Mouse (Mus musculus): ENCODE data around the gene Tbc1d7. TPM values are rescaled to one million over a fixed set of nuclear protein-coding genes. Genes with fewer than 3 reads are reported as not detected.

Tbc1d7 gene
- 10 to 100 TPM; 33.0 to 34.5 TPM for total RNA-seq (2021)

DNA sequence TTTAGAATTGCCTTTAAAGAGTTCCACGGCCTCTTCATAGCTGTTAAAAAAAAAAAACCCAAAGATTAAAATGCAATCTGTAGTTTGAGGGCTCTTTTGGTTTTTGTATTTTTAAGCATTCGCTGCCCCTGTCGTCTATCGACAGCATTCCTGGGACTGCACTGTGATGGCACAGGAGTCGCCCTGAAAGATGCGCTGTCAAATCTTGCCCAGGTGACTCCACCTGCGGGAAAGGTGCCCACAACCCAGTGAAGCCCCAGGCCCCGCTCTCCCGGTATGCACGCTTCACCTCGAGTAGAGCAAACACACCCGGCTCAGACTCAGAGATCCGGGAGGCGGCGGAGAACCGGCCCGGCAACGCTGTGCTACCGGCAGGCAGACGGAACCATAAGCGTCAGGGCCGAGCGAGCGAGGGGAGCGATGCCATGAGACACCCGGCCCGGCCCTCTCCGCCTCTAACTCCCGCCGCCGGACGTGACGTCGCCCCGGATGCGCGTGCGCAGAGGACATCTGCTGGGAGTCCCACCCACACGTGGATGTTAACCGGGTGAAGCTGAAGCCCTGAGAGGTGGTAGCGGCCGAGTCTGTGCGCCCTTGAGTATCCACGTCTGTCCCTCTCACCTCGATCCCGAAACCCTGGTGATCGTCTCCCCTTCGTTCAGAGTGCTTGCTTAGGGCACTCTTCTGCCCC is at the start of gene Tbc1d7:
TSS of gene Tbc1d7 (minus strand) at position 482 of the 691 bp plus-strand sequence.
- DNase-seq (ENCODE audit: low spot score in 2 of 2): peak; percentile 97 to 98
- intact Hi-C loops (cut with DNase I): loop anchor here (1.0 to 10.0 kb wide), 2 partner anchors 227 to 374 kb away; partner anchors contain the start of gene Nol7

DNA sequence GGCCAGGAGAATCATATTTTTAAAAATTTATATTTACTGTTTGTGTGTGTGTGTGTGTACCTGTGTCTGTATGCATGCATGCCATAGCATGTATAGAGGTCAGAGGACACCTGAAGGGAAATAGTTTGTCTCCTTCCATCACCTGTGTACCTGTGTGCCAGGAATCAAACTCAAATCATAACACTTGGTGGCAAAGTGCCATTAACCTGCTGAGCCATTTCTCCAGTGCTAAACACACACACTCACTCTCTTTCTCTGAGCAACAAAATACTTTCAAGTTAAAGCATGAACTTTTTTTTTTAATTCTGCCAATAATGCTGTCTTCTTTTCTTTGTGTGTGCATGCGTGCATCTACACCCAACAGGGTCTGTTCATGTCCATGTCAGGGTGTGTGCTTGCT is 49.3 kb upstream of the Tbc1d7 start:
- intact Hi-C loops (cut with DNase I): no loop called here

DNA sequence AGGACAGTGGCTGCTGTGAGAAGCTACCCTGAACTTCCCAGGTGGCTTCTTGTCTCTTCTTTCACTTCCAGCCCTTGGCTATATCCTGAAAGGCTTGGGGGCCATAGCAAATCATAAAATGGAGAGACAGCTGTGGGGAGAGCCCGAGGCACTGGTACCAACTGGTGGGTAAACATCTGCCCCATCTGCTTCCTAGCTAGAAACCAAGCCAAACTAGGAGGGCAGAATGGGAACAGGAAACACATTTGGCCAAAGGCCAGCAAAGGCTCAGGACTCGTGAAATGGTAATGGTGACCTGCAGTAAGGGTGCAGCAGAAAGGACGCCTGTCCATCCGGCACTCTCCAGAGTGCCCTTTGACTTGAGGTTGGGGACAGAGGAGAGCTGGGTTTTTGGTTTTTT is 47.5 kb upstream of the Tbc1d7 start:
- DNase-seq (ENCODE audit: low spot score in 2 of 2): no peak
- intact Hi-C loops (cut with DNase I): no loop called here

More for the DNA sequence above, 49.3 kb upstream of the Tbc1d7 start:
- no peak for DNase-seq (ENCODE audit: low spot score in 2 of 2)

DNA sequence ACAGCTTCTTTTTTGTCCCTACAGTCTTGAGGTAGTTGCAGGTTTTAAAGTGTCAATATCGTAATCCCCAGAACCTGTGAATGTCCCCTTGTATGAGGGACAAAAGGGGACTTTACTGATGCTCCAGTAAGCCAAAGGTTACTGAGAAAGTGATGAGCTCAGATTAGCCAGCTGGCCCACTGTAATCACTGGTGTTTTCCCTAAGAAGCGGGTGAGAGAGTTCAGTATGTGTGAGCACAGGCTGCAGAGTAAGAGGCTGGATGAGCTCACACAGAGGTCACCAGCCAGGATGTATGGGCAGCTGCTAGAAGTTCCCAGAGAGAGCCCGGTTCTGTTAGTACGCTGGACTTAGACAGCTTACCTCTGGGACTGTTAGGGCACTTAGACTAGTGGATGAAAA is 47.0 kb upstream of the Tbc1d7 start:
- no peak for DNase-seq (ENCODE audit: low spot score in 2 of 2)
- intact Hi-C loops (cut with DNase I): no loop called here

DNA sequence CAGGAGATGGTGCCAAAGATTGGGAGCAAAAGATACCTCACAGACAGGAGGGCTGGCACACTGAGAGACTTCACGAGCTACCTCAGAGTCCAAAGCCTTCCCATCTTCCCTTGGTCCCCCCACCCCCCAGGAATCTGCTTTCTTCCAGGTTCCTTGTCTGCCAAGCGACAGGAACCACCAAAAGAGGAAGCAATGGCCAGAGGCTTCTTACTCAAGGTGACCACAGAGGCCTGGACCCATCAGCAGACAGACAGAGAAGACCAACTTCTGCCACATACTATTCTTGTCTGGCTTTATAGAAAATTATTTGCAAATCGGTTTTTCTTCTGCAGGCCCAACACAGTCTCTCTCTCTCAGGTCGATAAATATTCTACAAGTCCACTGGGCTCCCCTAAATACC is 46.4 kb upstream of the Tbc1d7 start:
- DNase-seq (ENCODE audit: low spot score in 2 of 2): no peak
- intact Hi-C loops (cut with DNase I): no loop called here

DNA sequence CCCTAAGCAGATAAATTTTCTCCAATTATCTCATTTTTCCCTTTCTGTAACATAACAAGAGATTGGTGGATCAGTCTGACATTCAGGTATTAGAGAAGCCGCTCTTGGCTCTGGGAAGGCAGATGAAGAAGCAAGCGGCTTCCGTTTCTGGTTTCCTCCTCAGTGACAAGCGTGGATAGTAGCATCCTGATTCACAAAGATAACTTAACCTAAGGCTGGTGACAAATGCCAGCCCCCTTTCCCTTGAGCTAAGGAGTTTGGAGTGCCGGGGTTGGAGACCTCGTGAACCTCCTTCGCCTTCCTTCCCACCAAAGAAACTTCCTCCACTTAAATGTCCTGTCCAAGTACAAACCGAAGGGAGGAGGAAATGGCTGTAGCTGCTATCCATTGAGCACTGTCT is 45.8 kb upstream of the Tbc1d7 start:
- DNase-seq (ENCODE audit: low spot score in 2 of 2): no peak
- intact Hi-C loops (cut with DNase I): no loop called here

DNA sequence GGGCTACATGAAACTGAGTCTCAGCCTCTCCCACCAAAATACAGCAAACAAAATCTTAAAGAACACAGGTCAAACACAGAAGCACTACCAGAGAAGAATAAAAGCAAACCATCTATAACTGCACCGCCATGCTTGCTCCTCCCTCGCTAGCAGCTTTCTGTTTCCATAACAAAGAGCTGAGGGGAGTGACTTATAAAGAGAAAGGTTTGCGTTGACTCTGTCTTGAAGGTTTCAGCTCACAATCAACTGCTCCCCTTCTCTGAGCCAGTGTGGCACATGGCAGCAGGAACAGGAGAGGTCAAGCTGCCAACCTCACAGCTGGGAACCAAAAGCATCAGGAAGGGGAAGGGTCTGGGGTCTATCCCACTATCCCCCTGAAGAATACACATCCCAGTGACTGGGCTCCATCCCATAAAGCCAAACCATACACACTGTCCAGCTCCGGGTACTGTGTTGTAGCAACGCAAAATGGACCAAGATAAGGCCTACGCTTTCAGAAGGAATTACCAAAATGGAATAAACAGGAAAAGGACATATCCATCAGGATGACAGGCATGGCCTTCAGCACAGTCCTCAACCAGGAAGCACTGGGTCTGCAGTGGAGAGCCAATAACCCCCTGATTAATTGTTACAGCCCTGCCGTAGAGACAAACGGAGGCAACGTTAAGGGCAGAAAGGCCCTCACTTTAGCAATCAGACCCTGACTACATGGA is 44.8 kb upstream of the Tbc1d7 start:
- intact Hi-C loops (cut with DNase I): no loop called here
- no peak for DNase-seq (ENCODE audit: low spot score in 2 of 2)

DNA sequence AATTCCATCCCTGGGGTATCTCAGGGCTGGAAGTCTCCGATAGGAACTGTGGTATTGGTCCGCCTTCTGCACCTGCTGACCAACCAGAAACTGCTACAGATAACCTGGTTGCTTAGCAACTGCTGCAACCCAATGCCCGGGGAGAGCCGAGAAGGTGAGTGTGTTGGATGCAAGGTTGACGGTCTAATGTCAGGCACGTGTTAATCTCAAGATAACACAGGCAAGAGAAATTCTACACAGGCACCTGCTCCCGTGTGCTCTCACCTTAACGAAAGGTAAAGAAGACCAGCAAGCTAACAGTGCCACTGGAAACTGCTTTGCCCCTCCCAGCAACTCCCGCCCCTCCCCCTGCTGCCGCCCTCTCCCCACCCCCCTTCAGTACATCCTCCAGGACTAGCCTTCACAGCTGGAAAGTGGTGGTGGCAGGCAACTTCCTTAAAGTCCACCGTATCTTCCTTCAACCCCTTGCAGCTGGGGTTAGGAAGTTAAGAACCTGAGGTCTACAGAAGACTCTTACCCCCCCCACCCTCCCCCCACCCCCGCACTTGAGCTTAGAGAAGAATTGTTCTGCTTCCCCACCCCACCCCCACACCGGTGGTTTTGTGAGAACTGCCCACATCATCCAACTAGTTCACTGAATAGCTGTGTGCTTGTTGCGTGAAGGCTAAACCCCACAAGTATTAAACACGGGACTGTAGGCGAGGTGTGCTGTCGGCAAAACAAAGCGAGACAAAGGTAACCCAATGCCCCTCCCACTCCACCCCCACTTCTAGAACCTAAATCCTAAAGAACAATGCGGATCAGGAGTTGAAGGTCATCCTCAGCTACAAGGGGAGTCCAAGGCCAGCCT is 44.1 kb upstream of the Tbc1d7 start:
- intact Hi-C loops (cut with DNase I): no loop called here

DNA sequence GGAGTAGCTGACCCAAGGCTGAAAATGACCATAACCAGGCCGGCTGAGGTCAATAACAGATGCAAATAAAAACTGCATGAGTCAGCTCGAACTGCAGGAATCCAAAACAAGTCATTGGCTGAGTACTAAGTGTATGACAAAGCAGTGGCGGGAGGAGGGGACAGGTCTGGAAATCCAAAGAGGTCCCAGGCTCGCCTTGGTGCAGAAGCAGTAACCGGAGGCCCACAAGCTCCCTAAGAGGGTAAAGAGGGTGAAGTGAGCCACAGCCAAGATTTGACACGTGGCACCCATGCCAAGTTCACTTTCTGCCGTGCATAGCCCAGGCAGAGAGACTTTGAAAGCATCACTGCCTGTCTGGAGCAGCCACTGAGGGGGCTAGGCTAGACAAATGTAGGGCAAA is 41.0 kb upstream of the Tbc1d7 start:
- intact Hi-C loops (cut with DNase I): no loop called here
- DNase-seq (ENCODE audit: low spot score in 2 of 2): no peak

More for the DNA sequence above, 44.1 kb upstream of the Tbc1d7 start:
- no peak for DNase-seq (ENCODE audit: low spot score in 2 of 2)

DNA sequence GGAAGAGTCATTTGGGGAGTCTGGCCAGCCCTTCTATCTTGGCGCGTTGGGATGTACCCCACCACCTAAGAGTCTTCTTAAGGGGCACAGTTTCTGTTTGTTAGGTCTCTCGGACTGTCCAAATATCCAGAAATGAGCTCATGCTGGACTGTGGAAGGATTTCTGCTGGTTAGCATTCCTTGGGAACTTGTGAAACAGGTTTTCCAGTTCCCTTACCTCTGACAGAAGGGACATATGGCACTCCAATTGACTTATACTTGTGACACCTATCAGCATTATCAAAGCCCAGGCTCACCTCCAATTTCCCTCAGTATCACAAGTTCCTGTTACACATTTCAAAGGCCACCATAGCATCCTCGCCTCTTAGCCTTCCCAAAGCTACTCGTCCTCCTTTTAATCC is 39.7 kb upstream of the Tbc1d7 start:
- no peak for DNase-seq (ENCODE audit: low spot score in 2 of 2)
- intact Hi-C loops (cut with DNase I): no loop called here

DNA sequence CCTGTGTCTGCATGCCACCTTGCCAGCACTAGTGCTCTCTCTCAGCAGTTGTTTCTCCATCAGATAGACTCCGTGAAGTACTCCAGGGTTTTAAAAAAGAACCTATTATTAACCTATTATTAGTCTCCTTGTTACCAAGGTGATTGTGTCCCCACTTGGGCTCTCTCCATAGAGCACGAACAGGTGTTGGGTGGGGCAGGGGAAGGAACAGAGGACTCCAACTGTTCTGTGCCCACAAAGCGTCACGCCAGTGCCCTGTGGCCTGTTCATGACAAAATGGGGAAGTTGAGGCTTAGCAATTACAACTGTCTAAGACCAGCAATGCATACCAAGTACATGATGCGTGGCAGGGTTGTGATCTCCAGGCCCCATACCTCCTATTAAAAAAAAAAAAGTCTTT is 38.3 kb upstream of the Tbc1d7 start:
- intact Hi-C loops (cut with DNase I): no loop called here
- DNase-seq (ENCODE audit: low spot score in 2 of 2): no peak

DNA sequence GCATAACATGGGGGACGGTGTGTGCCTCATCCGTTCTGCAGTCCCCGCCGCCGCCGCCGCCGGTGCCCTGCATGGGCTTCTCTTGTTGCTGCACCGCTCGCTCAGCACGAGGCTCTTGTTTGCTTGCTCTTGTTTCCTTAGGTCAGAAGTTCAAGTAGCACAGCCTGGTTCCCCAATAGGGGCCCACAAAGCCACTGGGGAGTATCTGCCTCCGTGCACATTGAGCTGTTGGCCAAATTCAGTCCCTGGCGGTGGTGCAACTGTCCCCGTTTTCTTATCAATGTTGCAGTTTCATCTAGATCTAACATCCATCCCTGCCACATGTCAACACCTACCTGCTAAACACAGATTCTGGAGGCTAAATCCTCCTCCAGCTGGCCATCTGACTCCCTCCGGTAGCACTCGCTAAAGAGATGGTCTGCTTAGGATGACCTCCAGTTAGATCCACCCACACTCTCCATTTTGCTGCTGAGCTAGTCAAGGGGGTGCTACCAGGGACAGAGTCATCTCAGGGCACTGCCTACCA is 37.7 kb upstream of the Tbc1d7 start:
- DNase-seq (ENCODE audit: low spot score in 2 of 2): peak in 1 of 2 experiments; percentile 62
- intact Hi-C loops (cut with DNase I): no loop called here

DNA sequence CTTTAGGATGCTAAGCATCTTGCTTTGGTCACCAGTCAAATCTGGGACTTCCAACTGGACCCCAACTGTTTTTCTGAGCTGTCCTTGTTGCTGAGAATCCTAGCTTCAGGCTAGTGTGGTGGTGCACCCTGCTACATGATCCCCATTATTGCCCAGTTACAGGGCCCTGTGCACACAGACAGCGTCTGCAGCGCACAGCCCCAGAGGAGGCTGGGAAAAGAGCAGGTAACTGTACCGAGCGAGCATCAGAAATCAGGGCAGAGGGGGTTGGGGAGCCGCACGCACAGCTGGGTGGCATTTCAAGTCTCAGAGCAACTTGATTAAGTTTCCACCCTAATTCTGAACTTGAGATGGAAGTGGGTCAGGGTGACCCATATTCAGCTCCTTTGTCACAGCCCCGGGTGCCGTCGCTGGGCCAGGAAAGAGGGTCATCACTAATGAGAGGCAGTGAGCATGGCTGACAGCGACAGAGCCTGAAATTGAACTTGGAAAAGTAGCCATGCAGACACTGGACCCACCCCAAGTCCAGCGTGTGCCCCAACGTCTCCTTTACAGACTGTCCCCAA is 34.9 kb upstream of the Tbc1d7 start:
- DNase-seq (ENCODE audit: low spot score in 2 of 2): no peak
- intact Hi-C loops (cut with DNase I): no loop called here

DNA sequence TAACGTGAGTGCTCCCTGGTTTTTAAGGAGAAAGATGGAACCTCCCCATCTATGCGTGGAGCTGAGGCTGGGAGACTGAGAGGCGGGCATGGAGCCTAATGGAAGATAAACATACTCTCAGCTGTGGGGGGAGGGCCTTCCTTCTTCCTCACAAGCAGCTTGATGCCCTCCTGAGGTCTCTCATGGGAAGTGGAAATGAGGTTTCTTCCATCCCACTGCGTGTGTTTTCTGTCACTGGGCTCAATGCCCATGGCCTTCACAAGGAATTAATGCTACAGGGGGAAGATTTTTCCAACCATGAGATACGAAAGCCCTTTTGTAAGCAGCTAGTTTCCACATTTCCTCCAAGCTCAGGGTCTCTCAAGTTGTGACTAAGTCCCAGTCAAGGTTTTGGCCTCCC is 32.3 kb upstream of the Tbc1d7 start:
- intact Hi-C loops (cut with DNase I): loop anchor here (5.0 kb wide), 1 partner anchor 99 kb away; the partner anchor contains the start of gene Gfod1
- DNase-seq (ENCODE audit: low spot score in 2 of 2): no peak

DNA sequence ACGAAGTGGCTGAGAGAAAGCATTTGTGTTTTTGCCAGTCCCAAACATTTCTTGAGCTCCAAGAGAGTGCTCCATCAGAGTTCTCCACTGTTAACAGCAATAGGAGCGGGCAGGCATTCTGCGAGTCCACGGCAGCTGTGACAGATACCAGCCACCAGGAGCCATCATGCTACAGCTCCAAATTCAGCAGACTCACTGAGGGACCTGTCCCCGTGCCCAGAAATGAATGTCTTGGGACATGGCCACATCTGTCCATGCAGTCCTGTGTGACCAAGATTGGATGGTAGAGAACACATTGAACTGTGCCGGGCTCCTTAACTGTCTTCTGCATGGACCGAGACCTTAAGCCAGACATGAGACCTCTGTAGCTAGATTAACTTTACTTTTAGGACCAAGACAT is 31.9 kb upstream of the Tbc1d7 start:
- intact Hi-C loops (cut with DNase I): loop anchor here (5.0 kb wide), 1 partner anchor 99 kb away; the partner anchor contains the start of gene Gfod1
- DNase-seq (ENCODE audit: low spot score in 2 of 2): no peak

DNA sequence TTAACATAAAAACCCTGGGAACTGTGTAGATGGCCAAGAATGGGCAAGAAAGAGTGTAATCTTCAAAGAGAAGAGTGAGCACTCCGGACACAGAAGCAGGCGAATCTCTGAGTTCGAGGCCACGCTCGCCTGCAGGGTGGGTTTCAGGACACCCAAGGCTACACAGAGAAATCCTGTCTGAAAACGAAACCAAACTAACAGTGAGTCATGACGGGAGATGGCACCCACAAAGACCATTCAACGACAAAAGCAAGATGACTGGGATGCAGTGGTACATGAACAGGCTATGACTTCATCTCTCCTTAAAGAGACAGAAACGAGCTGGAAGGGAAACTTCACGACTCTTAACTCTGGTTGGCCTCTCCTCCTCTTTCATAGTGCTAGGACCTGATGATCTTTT is 31.1 kb upstream of the Tbc1d7 start:
- intact Hi-C loops (cut with DNase I): loop anchor here (5.0 kb wide), 1 partner anchor 100 kb away; the partner anchor contains the start of gene Gfod1
- DNase-seq (ENCODE audit: low spot score in 2 of 2): no peak

DNA sequence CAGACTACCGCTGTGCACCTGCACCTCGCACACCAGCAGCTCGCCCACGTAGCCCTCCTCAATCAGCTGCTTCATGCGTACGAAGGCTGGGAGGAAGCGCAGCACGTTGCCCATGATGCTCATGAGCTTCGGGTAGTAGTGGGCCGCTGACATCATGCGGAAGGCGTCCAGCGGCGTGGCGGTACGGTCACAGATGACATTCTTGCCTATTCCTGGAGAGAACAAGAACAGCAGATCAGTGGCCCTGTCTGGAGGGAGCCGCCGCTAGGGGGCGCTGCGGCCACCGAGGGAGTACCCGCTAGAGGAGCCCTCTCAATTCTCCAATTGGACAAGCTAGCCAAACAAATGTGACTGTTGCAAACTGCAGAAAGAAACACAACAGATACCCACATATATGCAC is 29.7 kb upstream of the Tbc1d7 start:
- intact Hi-C loops (cut with DNase I): loop anchor here (5.0 kb wide), 1 partner anchor 101 kb away; the partner anchor contains the start of gene Gfod1
- DNase-seq (ENCODE audit: low spot score in 2 of 2): peak in 1 of 2 experiments; percentile 41

DNA sequence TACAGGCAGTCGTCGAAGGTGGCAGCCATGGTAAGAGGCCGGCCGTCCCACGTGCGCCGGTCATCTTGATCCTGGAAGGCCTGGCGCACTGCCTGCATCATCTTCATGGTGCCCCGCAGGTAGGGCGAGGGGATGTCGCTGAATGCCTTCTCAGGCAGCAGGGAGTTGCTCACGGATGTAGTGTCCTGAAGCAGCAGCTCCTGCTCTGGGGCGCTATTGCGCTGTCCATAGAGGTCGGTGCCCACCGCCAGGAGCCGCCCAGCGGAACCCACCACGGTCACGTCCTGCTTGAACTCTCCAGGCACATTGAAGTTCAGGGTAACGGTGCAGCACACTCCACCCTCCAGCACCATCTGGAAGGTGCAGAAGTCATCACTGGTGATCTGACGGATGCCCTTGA is 29.2 kb upstream of the Tbc1d7 start:
- DNase-seq (ENCODE audit: low spot score in 2 of 2): no peak
- intact Hi-C loops (cut with DNase I): loop anchor here (5.0 kb wide), 1 partner anchor 102 kb away; the partner anchor contains the start of gene Gfod1

DNA sequence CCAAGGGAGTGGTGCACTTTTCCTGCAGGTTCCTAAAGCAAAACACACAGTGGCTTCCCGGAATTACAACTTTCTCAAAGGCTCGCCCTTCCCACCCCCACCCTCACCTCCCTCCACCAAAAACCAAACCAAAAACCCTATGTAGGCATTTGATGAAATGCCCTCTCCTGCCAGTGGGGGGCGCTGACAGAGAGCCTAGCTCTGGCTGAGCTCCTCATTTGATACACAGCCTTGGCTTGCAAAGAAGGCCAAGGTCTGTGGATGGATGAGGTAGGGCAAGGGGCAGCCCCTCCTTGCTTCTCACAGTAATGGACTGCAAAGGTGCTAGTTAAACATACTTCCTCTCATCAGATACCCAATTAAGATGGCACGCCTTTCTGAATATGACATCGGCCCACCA is 28.4 kb upstream of the Tbc1d7 start:
- DNase-seq (ENCODE audit: low spot score in 2 of 2): peak in 1 of 2 experiments; percentile 36
- intact Hi-C loops (cut with DNase I): loop anchor here (5.0 kb wide), 1 partner anchor 103 kb away; the partner anchor contains the start of gene Gfod1
